9 mouse cellular contexts compared by ENCODE assay signal in the genomic region with DNA sequence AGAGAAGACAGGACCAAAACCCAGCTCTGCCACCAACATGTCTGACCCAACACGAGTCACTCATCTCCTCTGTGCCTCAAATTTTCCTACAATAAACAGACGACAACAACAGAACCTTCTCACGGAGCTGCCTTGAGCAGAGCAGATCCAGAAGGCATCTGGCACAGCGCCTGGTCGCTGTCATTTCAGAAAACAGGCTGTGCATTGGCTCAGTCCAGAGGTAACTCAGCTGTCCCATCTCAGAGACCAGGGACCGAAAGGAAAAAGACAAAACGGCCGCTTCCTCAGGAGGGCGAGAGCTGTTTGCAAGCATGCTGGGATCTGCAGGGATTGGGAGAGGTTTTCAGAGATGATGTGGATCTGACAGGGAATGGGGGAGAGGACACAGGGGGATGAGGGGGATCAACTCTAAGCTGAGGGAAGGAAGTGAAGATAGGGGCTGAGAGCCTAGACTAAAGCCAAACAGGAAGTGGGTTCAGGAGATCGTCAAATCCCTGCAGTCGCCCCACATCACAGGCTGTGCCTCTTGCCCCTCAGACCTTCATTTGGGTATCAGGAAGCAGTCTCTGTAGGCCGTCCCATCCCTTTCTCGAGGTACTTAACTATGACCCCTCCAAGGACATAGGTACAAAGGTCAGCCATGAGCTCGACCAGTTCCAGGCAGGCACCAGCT. TPM values are rescaled to one million over a fixed set of nuclear protein-coding genes. Genes with fewer than 3 reads are reported as not detected.
DNase-seq lines count a peak whose midpoint lies in the region; ATAC-seq lines count a peak whose summit lies in the region.
"Had no signal": no experiment of that assay in that cellular context is flagged by ENCODE, and none has a peak within 500 bp of the region (broad histone marks: within the 10 kb centered on the region; RNA-seq: fewer than 3 reads in every experiment).

No protein-coding gene starts in this region.

- peaks cover 24% of the 10 kb centered on the region for H3K4me1 ChIP-seq in lung, embryonic 16.5 days (replicated peaks; ENCODE audit: control insufficient read depth, insufficient read depth, low read length)
- H3K4me1 ChIP-seq in heart, embryonic 13.5 days: peaks cover 44% of the 10 kb centered on the region

- peak overlapping the region; percentile 73 for H3K27ac ChIP-seq in lung, embryonic 16.5 days (ENCODE audit: low read length)
- peak overlapping the region; percentile 82 for H3K27ac ChIP-seq in heart, embryonic 13.5 days (replicated peaks)
- H3K27ac ChIP-seq: neural tube, embryonic 13.5 days had no signal

- 36% methylated on average over 14 of the region's 14 CpGs for WGBS in lung, embryonic 16.5 days
- WGBS in heart, embryonic 13.5 days: 19% methylated on average over 14 of the region's 14 CpGs

- peak overlapping the region; percentile 49 for H3K9ac ChIP-seq in lung, embryonic 16.5 days (ENCODE audit: low read length)
- H3K9ac ChIP-seq in heart, embryonic 13.5 days: peak overlapping the region; percentile 72
- H3K9ac ChIP-seq: neural tube, embryonic 13.5 days had no signal

- no peaks in the 10 kb centered on the region for H3K27me3 ChIP-seq in lung, embryonic 16.5 days (ENCODE audit: control insufficient read depth, insufficient read depth, low read depth, low read length)
- H3K27me3 ChIP-seq in heart, embryonic 13.5 days (replicated peaks): no peaks in the 10 kb centered on the region
- H3K27me3 ChIP-seq: neural tube, embryonic 13.5 days had no signal

- peak; percentile 42 for DNase-seq in cerebellum, adult 11-12 months
- DNase-seq in cerebellum, adult 11 months: no peak
- DNase-seq in lung, postnatal 25 days (ENCODE audit: low spot score): no peak
- peak; percentile 81 for DNase-seq in lung, postnatal 10 days
- DNase-seq in spleen, postnatal 36 days (ENCODE audit: low spot score in 2 of 2): no peak
- no peak for DNase-seq in right cerebral cortex, adult 2 months (ENCODE audit: low spot score in 2 of 2)

- no peaks in the 10 kb centered on the region for H3K9me3 ChIP-seq in lung, embryonic 16.5 days (ENCODE audit: control insufficient read depth, low read length)
- H3K9me3 ChIP-seq in heart, embryonic 13.5 days: no peaks in the 10 kb centered on the region
- H3K9me3 ChIP-seq: neural tube, embryonic 13.5 days had no signal

- no peaks in the 10 kb centered on the region for H3K36me3 ChIP-seq in lung, embryonic 16.5 days (ENCODE audit: control insufficient read depth, insufficient read depth, low read length)
- H3K36me3 ChIP-seq in heart, embryonic 13.5 days: peaks cover 10% of the 10 kb centered on the region; the same call in 1 of the 2 replicates
- H3K36me3 ChIP-seq: neural tube, embryonic 13.5 days had no signal

- H3K4me2 ChIP-seq in lung, embryonic 16.5 days (ENCODE audit: low read depth, low read length): peak overlapping the region; percentile 30
- H3K4me2 ChIP-seq in heart, embryonic 13.5 days: peak overlapping the region; percentile 96
- H3K4me2 ChIP-seq: neural tube, embryonic 13.5 days had no signal

- peak overlapping the region; percentile 8 for H3K4me3 ChIP-seq in lung, embryonic 16.5 days (ENCODE audit: low read length)
- H3K4me3 ChIP-seq in heart, embryonic 13.5 days: peak overlapping the region; percentile 91
- H3K4me3 ChIP-seq: neural tube, embryonic 13.5 days had no signal

- peak; percentile 45; the same call in 1 of the 2 replicates for ATAC-seq in lung, embryonic 16.5 days (ENCODE audit: low read depth)
- ATAC-seq in heart, embryonic 13.5 days (ENCODE audit: extremely low read depth, insufficient number of reproducible peaks, low FRiP score, low TSS enrichment): no peak

RNA-seq across cellular contexts. Expression of a gene that starts 4.6 kb away (rescaled TPM):
- polyA plus RNA-seq in lung, embryonic 16.5 days (2015; fragmentation: Nextera tagmentation; extraction: Ambion mirVana): 13.8 and 14.3 TPM in 2 replicates
- 20.0 and 20.5 TPM in 2 replicates for polyA plus RNA-seq in heart, embryonic 13.5 days (2015; fragmentation: Nextera tagmentation; extraction: Ambion mirVana)

RNA-seq across cellular contexts. Expression of a gene that starts 29.2 kb away (rescaled TPM):
- polyA plus RNA-seq in lung, embryonic 16.5 days (2015; fragmentation: Nextera tagmentation; extraction: Ambion mirVana): 37.7 and 39.5 TPM in 2 replicates
- polyA plus RNA-seq in heart, embryonic 13.5 days (2015; fragmentation: Nextera tagmentation; extraction: Ambion mirVana): 24.4 and 24.8 TPM in 2 replicates

RNA-seq across cellular contexts. Expression of a gene that starts 42.9 kb away (rescaled TPM):
- 29.3 and 30.9 TPM in 2 replicates for polyA plus RNA-seq in lung, embryonic 16.5 days (2015; fragmentation: Nextera tagmentation; extraction: Ambion mirVana)
- 24.9 and 25.7 TPM in 2 replicates for polyA plus RNA-seq in heart, embryonic 13.5 days (2015; fragmentation: Nextera tagmentation; extraction: Ambion mirVana)

RNA-seq across cellular contexts. Expression of a gene that starts 43.0 kb away (rescaled TPM):
- 4.0 and 4.6 TPM in 2 replicates for polyA plus RNA-seq in lung, embryonic 16.5 days (2015; fragmentation: Nextera tagmentation; extraction: Ambion mirVana)
- polyA plus RNA-seq in heart, embryonic 13.5 days (2015; fragmentation: Nextera tagmentation; extraction: Ambion mirVana): 2.6 and 3.3 TPM in 2 replicates

Comparison
In these comparisons a context has a peak if more than half of its experiments do, and no peak if none do; other contexts are left out.
1. DNase-seq: peak in cerebellum, adult 11-12 months (single experiment) and lung, postnatal 10 days (single experiment); none in cerebellum, adult 11 months (single experiment), lung, postnatal 25 days (single experiment), spleen, postnatal 36 days (0 of 2) and right cerebral cortex, adult 2 months (0 of 2).